Mouse (Mus musculus) kidney, adult 2 months (tissue): Measurements from ENCODE around the gene Hspa8. TPM values are rescaled to one million over a fixed set of nuclear protein-coding genes. Genes with fewer than 3 reads are reported as not detected.
"Not testable (repeated sequence)": the region's sequence is repeated elsewhere in the genome, so short reads cannot be mapped to it uniquely, and the experiment has no call there.

Source experiments
- DNase-seq: peaks from one replicate; pipeline ENCODE4 v3.0.0; 2021
- H3K27ac ChIP-seq: fragments of 200-500 bp; 2 replicates; pipeline ENCODE4 v1.5.1; 2012; ENCODE audit warnings: low read depth, low read length, control low read depth, inconsistent platforms; ENCODE audit not compliant: insufficient read depth
- H3K27me3 ChIP-seq: fragments of 200-500 bp; replicated peaks from 2 replicates; pipeline ENCODE4 v1.6.1; 2012; ENCODE audit warnings: mild to moderate bottlenecking, moderate library complexity, low read length, inconsistent platforms; ENCODE audit not compliant: control insufficient read depth, insufficient read depth
- H3K36me3 ChIP-seq: fragments of 200-500 bp; 2 replicates; pipeline ENCODE4 v1.6.1; 2012; ENCODE audit warnings: mild to moderate bottlenecking, moderate library complexity, low read length, inconsistent platforms; ENCODE audit not compliant: control insufficient read depth, insufficient read depth
- H3K4me1 ChIP-seq: fragments of 200-500 bp; 2 replicates; pipeline ENCODE4 v1.6.1; 2011; ENCODE audit warnings: low read length; ENCODE audit not compliant: control insufficient read depth, insufficient read depth
- H3K4me3 ChIP-seq: fragments of 200-500 bp; 2 replicates; pipeline ENCODE4 v1.5.1; 2011; ENCODE audit warnings: mild to moderate bottlenecking, low read depth, low read length, control low read depth; ENCODE audit not compliant: insufficient read depth
- CTCF ChIP-seq: fragments of 200-500 bp; conservative IDR thresholded peaks from 2 replicates; pipeline ENCODE4 v1.5.1; 2011; ENCODE audit warnings: low read depth, mild to moderate bottlenecking, control low read depth, low read length, moderate library complexity, mixed read lengths; ENCODE audit not compliant: insufficient read depth, insufficient read length
- POLR2A ChIP-seq: fragments of 200-500 bp; IDR thresholded peaks from one replicate; pipeline ENCODE4 v1.6.1; 2011; ENCODE audit warnings: low read depth, low read length, control low read depth
- WGBS: fragments of 180-500 bp; shearing (Covaris S2); methylation state at CpG from one replicate; pipeline ENCODE4 v1.1.7; 2018; 5-methylcytosine and 5-hydroxymethylcytosine counted together
- polyA plus RNA-seq: library from polyadenylated mRNA; depleted of rRNA; stranded (reverse); fragments of >200 nt; gene quantifications from 2 replicates; pipeline ENCODE4 v1.2.3, GENCODE M21; 2012

Gene Hspa8
- polyA plus RNA-seq, 1 experiment: 3,621 TPM

GRCm38 (mm10) chr9:40765581-40765940, 35.2 kb upstream of the Hspa8 start:
- TF ChIP-seq CTCF (no peak), POLR2A (no peak)
- 39% methylated on average over 12 of the region's 12 CpGs for WGBS
- Histone ChIP-seq H3K4me3 (no peak overlapping the region; the same call in 1 of the 2 replicates), H3K4me1 (no peaks in the 10 kb centered on the region), H3K27ac (no peak overlapping the region), H3K36me3 (no peaks in the 10 kb centered on the region), H3K27me3 (no peaks in the 10 kb centered on the region)
- peak; percentile 46 for DNase-seq

- no peak for DNase-seq
- Histone ChIP-seq H3K27ac (no peak overlapping the region), H3K27me3 (no peaks in the 10 kb centered on the region), H3K4me1 (no peaks in the 10 kb centered on the region), H3K36me3 (no peaks in the 10 kb centered on the region), H3K4me3 (no peak overlapping the region)
- 65% methylated on average over 7 of the region's 7 CpGs for WGBS
- TF ChIP-seq CTCF (no peak), POLR2A (no peak)
Measured at GRCm38 (mm10) chr9:40766058-40766605, 34.7 kb upstream of the Hspa8 start.

- DNase-seq: no peak
- H3K4me3 ChIP-seq: no peak overlapping the region
- no peak overlapping the region for H3K27ac ChIP-seq
- no peaks in the 10 kb centered on the region for H3K4me1 ChIP-seq
- WGBS: 84% methylated on average over 4 of the region's 4 CpGs
- no peaks in the 10 kb centered on the region for H3K27me3 ChIP-seq
- TF ChIP-seq POLR2A: no peak
- no peak for TF ChIP-seq CTCF
- H3K36me3 ChIP-seq: no peaks in the 10 kb centered on the region
Measured at GRCm38 (mm10) chr9:40767946-40768345, 32.8 kb upstream of the Hspa8 start.

GRCm38 (mm10) chr9:40772246-40772645, 28.5 kb upstream of the Hspa8 start:
- DNase-seq: peak; percentile 43
- Histone ChIP-seq H3K4me1 (peaks cover 13% of the 10 kb centered on the region), H3K4me3 (no peak overlapping the region), H3K27me3 (no peaks in the 10 kb centered on the region), H3K36me3 (no peaks in the 10 kb centered on the region), H3K27ac (no peak overlapping the region)
- WGBS: 35% methylated on average over 13 of the region's 13 CpGs
- TF ChIP-seq POLR2A (no peak), CTCF (no peak)

- not testable (repeated sequence) for H3K27me3 ChIP-seq, H3K4me3 ChIP-seq, H3K36me3 ChIP-seq
- 60% methylated on average over 6 of the region's 6 CpGs for WGBS
- H3K27ac ChIP-seq: 0 out of 2 replicates have a peak overlapping the region, but pooled peaks have one; percentile 46
- DNase-seq: peak; percentile 43
- H3K4me1 ChIP-seq: peaks cover 13% of the 10 kb centered on the region
Measured at GRCm38 (mm10) chr9:40773142-40773541, 27.6 kb upstream of the Hspa8 start.

- H3K27ac ChIP-seq: 0 out of 2 replicates have a peak overlapping the region, but pooled peaks have one; percentile 22
- WGBS: 65% methylated on average over 4 of the region's 4 CpGs
- TF ChIP-seq CTCF: no peak
- TF ChIP-seq POLR2A: no peak
- H3K4me1 ChIP-seq: peaks cover 13% of the 10 kb centered on the region
- no peak overlapping the region for H3K4me3 ChIP-seq
- no peak for DNase-seq
- H3K36me3 ChIP-seq: no peaks in the 10 kb centered on the region
- no peaks in the 10 kb centered on the region for H3K27me3 ChIP-seq
Measured at GRCm38 (mm10) chr9:40773869-40774268, 26.9 kb upstream of the Hspa8 start.

- Histone ChIP-seq H3K36me3 (no peaks in the 10 kb centered on the region), H3K27ac (peak overlapping the region; percentile 97), H3K4me3 (no peak overlapping the region), H3K27me3 (no peaks in the 10 kb centered on the region), H3K4me1 (peaks cover 13% of the 10 kb centered on the region)
- WGBS: 47% methylated on average over 1 of the region's 1 CpGs
- no peak for DNase-seq
- no peak for TF ChIP-seq CTCF
- TF ChIP-seq POLR2A: no peak
Measured at GRCm38 (mm10) chr9:40776044-40776443, 24.7 kb upstream of the Hspa8 start.
